Mouse (Mus musculus) forebrain, embryonic 10.5 days (tissue): ENCODE results near the gene Tnni1. TPM values are rescaled to one million over a fixed set of nuclear protein-coding genes. Genes with fewer than 3 reads are reported as not detected.

Experiments used
- DNase-seq: peaks from one replicate; pipeline ENCODE4 v3.0.0-alpha.2; 2017; ENCODE audit warnings: low spot score; ENCODE audit errors: extremely low spot score
- H3K27ac ChIP-seq: fragments of 300-500 bp; sonication (generic); 2 replicates; pipeline ENCODE4 v1.5.1; 2016; ENCODE audit warnings: mild to moderate bottlenecking
- H3K27me3 ChIP-seq: fragments of 300-500 bp; sonication (generic); 2 replicates; pipeline ENCODE4 v1.6.1; 2016; ENCODE audit warnings: mild to moderate bottlenecking; ENCODE audit not compliant: poor library complexity, severe bottlenecking
- H3K36me3 ChIP-seq: fragments of 300-500 bp; sonication (generic); replicated peaks from 2 replicates; pipeline ENCODE4 v1.6.1; 2016; ENCODE audit warnings: mild to moderate bottlenecking, moderate library complexity
- H3K4me1 ChIP-seq: fragments of 300-500 bp; sonication (generic); 2 replicates; pipeline ENCODE4 v1.6.1; 2016
- H3K4me3 ChIP-seq: fragments of 300-500 bp; sonication (generic); 2 replicates; pipeline ENCODE4 v1.5.1; 2016; ENCODE audit warnings: mild to moderate bottlenecking, moderate library complexity
- H3K9me3 ChIP-seq: fragments of 300-500 bp; sonication (generic); 2 replicates; pipeline ENCODE4 v1.6.1; 2016; ENCODE audit warnings: mild to moderate bottlenecking, moderate library complexity
- WGBS: fragments of 180-500 bp; shearing (Covaris S2); methylation state at CpG from one replicate; pipeline ENCODE4 v1.1.7; 2016; 5-methylcytosine and 5-hydroxymethylcytosine counted together
- polyA plus RNA-seq: library from polyadenylated mRNA; unstranded; fragments of >200 nt; fragmentation: Nextera tagmentation; extraction: Ambion mirVana; gene quantifications from 2 replicates; pipeline ENCODE4 v1.2.1, GENCODE M21; 2016

Gene Tnni1
- polyA plus RNA-seq, 1 experiment from 2014 or later = 0.55 TPM

- no peak overlapping the region for H3K4me3 ChIP-seq
- peaks cover 17% of the 10 kb centered on the region; the same call in 1 of the 2 replicates for H3K27me3 ChIP-seq
- 78% methylated on average over 8 of the region's 8 CpGs for WGBS
- H3K4me1 ChIP-seq = peaks cover 13% of the 10 kb centered on the region
- no peak for DNase-seq
- H3K27ac ChIP-seq = no peak overlapping the region
- no peaks in the 10 kb centered on the region for H3K9me3 ChIP-seq
- no peaks in the 10 kb centered on the region for H3K36me3 ChIP-seq
These were observed 21.9 kb upstream of the Tnni1 start for GRCm38 (mm10) chr1:135757287-135757686.

GRCm38 (mm10) chr1:135759685-135760084, 19.5 kb upstream of the Tnni1 start:
- H3K4me3 ChIP-seq = no peak overlapping the region
- WGBS = 46% methylated on average over 4 of the region's 4 CpGs
- no peaks in the 10 kb centered on the region for H3K36me3 ChIP-seq
- no peak for DNase-seq
- peaks cover 21% of the 10 kb centered on the region for H3K4me1 ChIP-seq
- peaks cover 21% of the 10 kb centered on the region for H3K27me3 ChIP-seq
- H3K9me3 ChIP-seq = no peaks in the 10 kb centered on the region
- 0 out of 2 replicates have a peak overlapping the region, but pooled peaks have one; percentile 6 for H3K27ac ChIP-seq

GRCm38 (mm10) chr1:135760216-135760615, 19.0 kb upstream of the Tnni1 start:
- peaks cover 26% of the 10 kb centered on the region for H3K27me3 ChIP-seq
- H3K4me1 ChIP-seq = peaks cover 22% of the 10 kb centered on the region
- no peaks in the 10 kb centered on the region for H3K9me3 ChIP-seq
- 69% methylated on average over 8 of the region's 8 CpGs for WGBS
- 0 out of 2 replicates have a peak overlapping the region, but pooled peaks have one; percentile 6 for H3K27ac ChIP-seq
- H3K36me3 ChIP-seq = no peaks in the 10 kb centered on the region
- no peak overlapping the region for H3K4me3 ChIP-seq
- no peak for DNase-seq

GRCm38 (mm10) chr1:135761728-135762127, 17.5 kb upstream of the Tnni1 start:
- Histone ChIP-seq H3K27ac (no peak overlapping the region), H3K4me1 (peaks cover 37% of the 10 kb centered on the region), H3K27me3 (peaks cover 37% of the 10 kb centered on the region), H3K9me3 (no peaks in the 10 kb centered on the region), H3K36me3 (no peaks in the 10 kb centered on the region), H3K4me3 (no peak overlapping the region)
- WGBS = 93% methylated on average over 5 of the region's 5 CpGs
- no peak for DNase-seq

- no peak for DNase-seq
- H3K4me3 ChIP-seq = no peak overlapping the region
- H3K9me3 ChIP-seq = no peaks in the 10 kb centered on the region
- WGBS = 78% methylated on average over 9 of the region's 9 CpGs
- H3K27me3 ChIP-seq = peaks cover 49% of the 10 kb centered on the region
- no peak overlapping the region for H3K27ac ChIP-seq
- peaks cover 53% of the 10 kb centered on the region for H3K4me1 ChIP-seq
- peaks cover 5% of the 10 kb centered on the region for H3K36me3 ChIP-seq
These were observed 15.6 kb upstream of the Tnni1 start for GRCm38 (mm10) chr1:135763503-135764205.

GRCm38 (mm10) chr1:135764206-135764528, 15.1 kb upstream of the Tnni1 start:
- peaks cover 10% of the 10 kb centered on the region for H3K36me3 ChIP-seq
- no peak for DNase-seq
- H3K27ac ChIP-seq = no peak overlapping the region
- H3K27me3 ChIP-seq = peaks cover 53% of the 10 kb centered on the region
- H3K9me3 ChIP-seq = no peaks in the 10 kb centered on the region
- peaks cover 54% of the 10 kb centered on the region for H3K4me1 ChIP-seq
- no peak overlapping the region for H3K4me3 ChIP-seq
- WGBS = 68% methylated on average over 2 of the region's 2 CpGs

GRCm38 (mm10) chr1:135765645-135766591, 13.3 kb upstream of the Tnni1 start, which contains the start of gene Phlda3:
TSS of gene Phlda3 (plus strand) at chr1:135766119.
- Histone ChIP-seq H3K4me1 (peaks cover 48% of the 10 kb centered on the region), H3K36me3 (peaks cover 15% of the 10 kb centered on the region), H3K4me3 (peak within 1 kb of the TSS; percentile 65), H3K27me3 (peaks cover 68% of the 10 kb centered on the region), H3K27ac (peak within 1 kb of the TSS; percentile 91), H3K9me3 (no peaks in the 10 kb centered on the region)
- WGBS = under 1% methylated on average over 90 of the region's 90 CpGs
- DNase-seq = peak; percentile 65

GRCm38 (mm10) chr1:135766592-135767306, 12.5 kb upstream of the Tnni1 start:
- Histone ChIP-seq H3K4me1 (peaks cover 50% of the 10 kb centered on the region), H3K4me3 (peak overlapping the region; percentile 65), H3K9me3 (no peaks in the 10 kb centered on the region), H3K27ac (peak overlapping the region; percentile 91), H3K36me3 (peaks cover 15% of the 10 kb centered on the region), H3K27me3 (peaks cover 77% of the 10 kb centered on the region)
- DNase-seq = no peak
- 34% methylated on average over 30 of the region's 30 CpGs for WGBS

- Histone ChIP-seq H3K4me3 (peak overlapping the region; percentile 65), H3K27me3 (peaks cover 77% of the 10 kb centered on the region), H3K9me3 (no peaks in the 10 kb centered on the region), H3K4me1 (peaks cover 50% of the 10 kb centered on the region), H3K36me3 (peaks cover 15% of the 10 kb centered on the region), H3K27ac (0 out of 2 replicates have a peak overlapping the region, but pooled peaks have one; percentile 91)
- no peak for DNase-seq
- WGBS = 85% methylated on average over 4 of the region's 4 CpGs
These were observed 11.8 kb upstream of the Tnni1 start for GRCm38 (mm10) chr1:135767324-135767890.

GRCm38 (mm10) chr1:135768400-135768799, 10.8 kb upstream of the Tnni1 start:
- Histone ChIP-seq H3K27me3 (peaks cover 77% of the 10 kb centered on the region), H3K9me3 (no peaks in the 10 kb centered on the region), H3K4me3 (no peak overlapping the region), H3K27ac (no peak overlapping the region), H3K36me3 (peaks cover 15% of the 10 kb centered on the region), H3K4me1 (peaks cover 49% of the 10 kb centered on the region)
- WGBS = 91% methylated on average over 2 of the region's 2 CpGs
- DNase-seq = no peak

GRCm38 (mm10) chr1:135770237-135770636, 9.0 kb upstream of the Tnni1 start:
- Histone ChIP-seq H3K4me3 (no peak overlapping the region), H3K27me3 (peaks cover 62% of the 10 kb centered on the region), H3K36me3 (peaks cover 15% of the 10 kb centered on the region), H3K27ac (no peak overlapping the region), H3K4me1 (peaks cover 37% of the 10 kb centered on the region), H3K9me3 (no peaks in the 10 kb centered on the region)
- no peak for DNase-seq
- 76% methylated on average over 7 of the region's 7 CpGs for WGBS
